Mouse (Mus musculus): ENCODE results near the gene Ppp4r3b.
A peak's percentile ranks its signal among the peaks of the same experiment; 100 is the strongest.

Gene Ppp4r3b

DNA sequence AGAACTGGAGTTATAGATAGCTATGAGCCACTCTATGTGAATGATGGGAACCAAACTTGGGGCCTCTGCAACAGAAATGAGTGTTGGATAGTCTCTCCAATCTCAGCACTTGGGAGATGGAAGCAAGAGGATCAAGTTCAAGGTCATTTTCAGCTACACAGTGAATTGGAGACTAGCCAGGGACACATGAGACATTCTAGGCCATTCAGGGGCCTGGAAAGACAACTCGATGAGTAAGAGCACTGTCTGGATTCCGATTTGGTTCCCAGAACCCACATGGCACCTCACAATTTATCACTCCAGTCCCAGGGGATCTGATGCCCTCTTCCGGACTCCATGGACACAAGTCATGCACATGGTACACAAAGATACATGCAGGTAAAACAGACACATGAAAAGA, 65.9 kb downstream of the Ppp4r3b start:
- DNase-seq, result no peak

DNA sequence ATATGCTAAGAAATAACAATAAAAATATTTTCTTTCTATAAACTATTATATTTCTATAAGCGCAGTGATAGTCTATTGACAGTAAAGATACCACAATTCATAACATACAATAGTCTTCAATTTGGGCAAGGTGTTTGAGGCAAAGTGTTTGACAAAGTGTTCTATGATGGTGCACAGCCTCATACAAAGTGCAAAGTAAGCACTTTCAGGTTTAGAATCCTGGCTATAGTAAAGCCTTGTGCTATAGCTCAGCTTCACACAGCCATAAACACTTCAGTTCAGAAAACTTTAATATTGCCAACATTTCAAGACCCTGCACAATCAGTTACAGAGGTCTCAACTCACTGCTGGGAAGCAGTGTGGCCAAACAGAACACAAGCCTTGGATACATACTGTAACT, 66.7 kb downstream of the Ppp4r3b start:
- DNase-seq, result no peak

- DNase-seq, result no peak
These were observed 69.3 kb downstream of the Ppp4r3b start for GRCm38 (mm10) chr11:29241961-29242360.

- DNase-seq, result no peak
These were observed 73.3 kb downstream of the Ppp4r3b start for GRCm38 (mm10) chr11:29245988-29246387.

DNA sequence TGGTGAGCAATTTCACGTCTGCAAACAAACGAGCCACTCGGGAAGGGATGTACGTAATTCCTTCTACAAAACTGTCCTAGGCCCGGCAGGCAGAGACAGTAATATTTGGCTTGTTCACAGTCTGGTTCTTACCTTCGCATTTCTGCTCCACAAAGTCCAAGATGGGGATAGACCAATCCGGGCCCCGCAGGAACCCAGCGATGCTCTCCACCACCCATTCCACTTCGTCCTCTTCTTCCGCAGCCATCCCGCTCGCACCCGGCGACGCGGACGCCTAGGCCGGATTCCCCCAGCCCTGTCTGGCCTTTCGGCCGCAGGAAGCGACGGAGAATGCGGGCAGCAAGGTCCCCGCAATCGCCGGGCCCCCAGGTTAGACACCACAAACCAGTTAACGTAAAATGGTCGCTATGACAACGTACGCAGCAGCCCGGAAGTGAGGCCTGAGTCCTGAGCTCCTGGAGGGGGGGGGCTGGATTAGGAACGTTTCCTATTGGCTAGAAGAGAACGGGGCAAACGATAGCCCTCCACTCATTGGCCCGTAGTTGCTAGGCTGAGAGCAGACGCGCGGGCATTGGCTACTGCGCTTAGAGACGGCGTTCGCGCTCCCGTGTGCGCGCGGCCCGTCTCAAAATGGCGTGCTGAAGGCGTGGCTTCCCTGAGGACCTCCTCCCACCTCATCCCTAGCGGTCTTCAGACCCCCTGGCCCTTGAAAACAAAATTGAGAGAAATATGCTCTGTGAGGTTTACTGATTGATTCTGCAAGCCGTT, 74.4 kb downstream of the Ppp4r3b start, which contains the start of gene Cfap36:
Gene Cfap36 (minus strand): TSS at position 527 of the 768 bp plus-strand sequence.
- DNase-seq, result peak; percentile 86

DNA sequence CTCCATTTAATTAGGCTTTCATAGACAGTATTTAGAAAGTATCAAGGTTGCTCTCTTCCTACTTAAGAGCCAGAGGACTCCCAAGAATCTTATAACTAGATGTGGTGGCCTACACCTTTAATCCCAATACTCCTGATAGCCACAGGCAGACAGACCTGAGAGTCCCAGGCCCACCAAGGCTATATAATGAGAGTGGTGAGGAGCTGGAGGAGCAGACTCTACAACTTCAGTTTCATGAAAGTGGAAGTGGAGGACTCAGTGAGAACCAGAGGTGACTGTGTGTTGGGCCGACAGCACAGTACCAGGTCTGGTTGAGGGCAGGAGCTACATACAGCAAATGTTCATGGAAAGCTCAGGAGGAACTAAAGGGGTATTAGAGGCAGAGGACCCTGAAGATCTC, 75.0 kb downstream of the Ppp4r3b start:
- peak; percentile 2 for DNase-seq

DNA sequence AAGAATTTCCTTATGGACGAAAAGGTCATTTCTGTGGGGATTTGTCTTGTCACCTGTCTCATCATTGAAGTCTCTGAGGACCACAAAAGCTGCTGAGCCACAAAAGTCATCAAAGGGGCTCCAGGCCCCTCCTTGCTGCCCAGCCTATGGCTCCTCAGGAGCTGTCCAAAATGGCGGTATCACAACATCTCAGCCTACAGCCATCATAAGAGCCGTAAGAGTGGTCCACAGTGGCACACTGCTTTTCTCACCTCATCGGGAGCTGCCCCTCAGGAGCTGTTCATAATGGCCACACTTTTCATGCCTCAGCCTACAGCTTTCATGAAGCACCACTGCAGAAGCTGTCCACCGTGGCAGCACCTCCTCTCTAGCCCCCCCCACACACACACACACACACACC, 75.7 kb downstream of the Ppp4r3b start:
- no peak for DNase-seq

DNA sequence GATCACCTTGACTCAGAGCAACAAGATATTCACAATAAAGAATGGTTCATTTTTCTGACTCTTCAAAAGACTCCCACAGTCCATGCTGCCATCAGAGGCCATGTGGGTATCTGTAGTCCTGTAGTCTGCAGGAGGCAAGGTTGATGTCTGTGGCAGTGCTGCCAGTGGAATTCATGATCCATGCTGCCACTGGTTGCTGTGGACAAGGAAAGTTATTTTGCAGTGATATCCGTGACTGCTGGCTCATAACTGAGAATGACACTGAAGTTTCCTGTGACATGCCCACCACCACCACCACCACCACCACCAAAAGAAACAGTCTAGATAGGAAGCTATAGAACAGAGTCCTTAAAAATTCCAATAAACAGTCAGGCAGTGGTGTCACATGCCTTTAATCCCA, 82.0 kb downstream of the Ppp4r3b start:
- DNase-seq, result no peak

DNA sequence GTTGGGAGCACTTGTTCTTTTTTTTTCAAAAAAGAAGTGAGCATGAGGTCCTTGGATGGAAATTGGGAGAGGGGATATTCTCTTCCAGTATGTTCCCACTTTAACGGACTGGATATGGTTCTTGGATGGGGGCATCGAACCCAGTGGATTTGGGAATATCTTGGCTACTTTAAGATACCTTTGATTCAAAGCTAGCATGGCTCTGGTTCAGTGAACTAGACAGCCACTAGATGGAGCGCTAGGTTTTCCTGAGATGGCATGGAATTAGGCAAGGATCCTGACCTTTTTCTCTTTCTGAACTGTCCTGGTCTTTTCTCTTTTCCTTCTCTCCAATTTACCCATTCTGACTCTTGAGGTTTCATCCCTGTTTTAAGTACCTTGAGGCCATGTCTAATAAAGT, 95.1 kb downstream of the Ppp4r3b start:
- peak; percentile 36 for DNase-seq

All from right cerebral cortex, postnatal 4 days (tissue).